Mouse (Mus musculus) lung, embryonic 14.5 days (tissue): ENCODE measurements at regions not wholly inside any gene's neighbourhood (a gene's known extent, or its start where the extent isn't known, plus 50 kb on each side); places are given as distances from the start of the nearest gene placed in this dataset.
A peak's percentile ranks its signal among the peaks of the same experiment; 100 is the strongest.

Source experiments
- ATAC-seq: fragments of 200-750 bp; cut with Nextera tagmentation; 2 replicates; pipeline ENCODE4 v1.8.0; 2017; ENCODE audit warnings: mild to moderate bottlenecking, moderate TSS enrichment, moderate library complexity; ENCODE audit not compliant: insufficient read depth
- DNase-seq: peaks from one replicate; pipeline ENCODE4 v3.0.0-alpha.2; 2015
- H3K27ac ChIP-seq: fragments of 300-500 bp; sonication (generic); 2 replicates; pipeline ENCODE4 v1.5.1; 2014; ENCODE audit warnings: low read depth, mild to moderate bottlenecking, moderate library complexity
- H3K27me3 ChIP-seq: fragments of 300-500 bp; sonication (generic); 2 replicates; pipeline ENCODE4 v1.6.1; 2014; ENCODE audit warnings: low read length, control low read depth; ENCODE audit not compliant: insufficient read depth
- H3K36me3 ChIP-seq: fragments of 300-500 bp; sonication (generic); 2 replicates; pipeline ENCODE4 v1.6.1; 2014; ENCODE audit warnings: control low read depth; ENCODE audit not compliant: insufficient read depth
- H3K4me1 ChIP-seq: fragments of 300-500 bp; sonication (generic); 2 replicates; pipeline ENCODE4 v1.6.1; 2014; ENCODE audit warnings: antibody characterized with exemption, control low read depth; ENCODE audit not compliant: insufficient read depth
- H3K4me2 ChIP-seq: fragments of 300-500 bp; sonication (generic); 2 replicates; pipeline ENCODE4 v1.6.1; 2014; ENCODE audit warnings: mild to moderate bottlenecking
- H3K4me3 ChIP-seq: fragments of 300-500 bp; sonication (generic); 2 replicates; pipeline ENCODE4 v1.5.1; 2014; ENCODE audit warnings: low read depth, low read length
- H3K9ac ChIP-seq: fragments of 300-500 bp; sonication (generic); 2 replicates; pipeline ENCODE4 v1.6.1; 2014
- H3K9me3 ChIP-seq: fragments of 300-500 bp; sonication (generic); 2 replicates; pipeline ENCODE4 v1.6.1; 2016; ENCODE audit warnings: low read depth, low read length, control low read depth
- CTCF ChIP-seq: IDR thresholded peaks from 2 replicates; pipeline ENCODE4 v1.5.1; 2016; ENCODE audit warnings: antibody characterized with exemption, low read depth
- WGBS: fragments of 180-500 bp; shearing (Covaris S2); extraction: QIAGEN DNeasy Blood & Tissue Kit; methylation state at CpG from one replicate; pipeline ENCODE4 v1.1.7; 2014; 5-methylcytosine and 5-hydroxymethylcytosine counted together

DNA sequence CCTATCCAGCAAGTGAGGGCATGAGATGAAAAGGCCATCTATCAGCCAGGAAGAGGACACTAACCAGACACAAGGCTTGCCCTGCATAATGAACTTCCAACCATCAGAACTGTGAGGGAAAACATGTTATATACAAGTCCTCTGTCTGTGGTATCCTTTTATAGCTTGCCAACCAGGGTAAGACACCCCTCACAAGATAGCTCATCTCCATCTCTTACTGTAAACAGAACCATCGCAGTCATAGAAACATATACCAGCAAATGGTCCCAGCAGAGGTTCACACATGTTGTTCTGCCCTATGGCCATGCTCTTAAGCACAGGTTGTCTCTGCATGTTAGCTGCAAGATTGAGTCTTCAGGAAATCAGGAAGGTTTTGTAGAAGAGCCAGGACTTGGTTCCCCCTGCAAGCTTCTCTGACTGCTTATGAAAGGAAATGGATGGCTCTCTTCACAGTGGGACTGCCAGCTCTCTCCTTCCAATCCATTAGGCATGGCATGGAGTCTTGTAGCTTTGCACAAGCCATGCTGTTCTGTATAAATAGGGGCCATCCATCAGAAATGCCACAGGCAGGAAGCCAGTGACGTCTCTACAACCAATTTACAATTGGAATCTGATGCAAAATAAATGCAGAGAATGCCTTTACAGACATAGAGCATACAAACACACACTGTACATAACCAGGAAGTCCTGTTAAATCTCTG, 1514.0 kb upstream of the Lrrc6 start:
- 39% methylated on average over 2 of the region's 2 CpGs for WGBS
- no peaks in the 10 kb centered on the region for H3K4me1 ChIP-seq
- no peaks in the 10 kb centered on the region for H3K27me3 ChIP-seq

DNA sequence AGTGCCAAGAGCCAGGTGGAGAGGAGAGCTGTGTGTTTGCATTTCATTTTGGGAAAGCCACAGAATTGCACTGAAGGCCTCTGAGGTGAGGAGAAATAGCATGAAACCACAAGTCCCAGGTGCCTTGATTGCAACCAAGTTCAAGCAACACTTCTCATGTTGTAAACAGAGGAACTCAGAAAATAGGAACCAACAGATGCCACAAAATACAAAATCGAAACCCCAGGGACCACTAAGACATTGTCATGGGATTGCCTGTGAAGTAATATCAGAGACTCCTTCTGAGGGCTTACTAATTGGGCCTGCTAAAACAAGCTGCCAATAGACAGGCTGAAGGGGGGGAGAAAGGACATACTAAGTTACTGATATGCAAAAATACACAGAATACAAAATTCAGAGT, 1510.5 kb upstream of the Lrrc6 start:
- H3K4me3 ChIP-seq, result no peak overlapping the region
- H3K4me2 ChIP-seq, result no peak overlapping the region
- no peak for ATAC-seq
- H3K36me3 ChIP-seq, result no peaks in the 10 kb centered on the region
- no peaks in the 10 kb centered on the region for H3K27me3 ChIP-seq
- no peak for DNase-seq
- WGBS, result 75% methylated on average over 1 of the region's 1 CpGs
- no peak for TF ChIP-seq CTCF
- H3K4me1 ChIP-seq, result no peaks in the 10 kb centered on the region
- no peak overlapping the region for H3K9ac ChIP-seq
- H3K9me3 ChIP-seq, result no peaks in the 10 kb centered on the region
- no peak overlapping the region for H3K27ac ChIP-seq

More for the DNA sequence above, 1514.0 kb upstream of the Lrrc6 start:
- H3K4me3 ChIP-seq, result no peak overlapping the region
- H3K27ac ChIP-seq, result no peak overlapping the region
- no peak for TF ChIP-seq CTCF
- ATAC-seq (no peak), DNase-seq (no peak)
- no peak overlapping the region for H3K4me2 ChIP-seq
- no peaks in the 10 kb centered on the region for H3K36me3 ChIP-seq
- no peak overlapping the region for H3K9ac ChIP-seq
- H3K9me3 ChIP-seq, result no peaks in the 10 kb centered on the region

- peak; percentile 82 for ATAC-seq
- no peaks in the 10 kb centered on the region for H3K27me3 ChIP-seq
- no peaks in the 10 kb centered on the region for H3K36me3 ChIP-seq
- no peaks in the 10 kb centered on the region for H3K4me1 ChIP-seq
- no peak overlapping the region for H3K4me2 ChIP-seq
- DNase-seq, result peak; percentile 67
- no peak for TF ChIP-seq CTCF
- H3K9me3 ChIP-seq, result no peaks in the 10 kb centered on the region
- H3K27ac ChIP-seq, result no peak overlapping the region
- no peak overlapping the region for H3K9ac ChIP-seq
- WGBS, result 61% methylated on average over 1 of the region's 1 CpGs
- H3K4me3 ChIP-seq, result no peak overlapping the region
Observed at GRCm38 (mm10) chr15:68010189-68010588, 1509.5 kb upstream of the Lrrc6 start.

- H3K9ac ChIP-seq, result no peak overlapping the region
- no peaks in the 10 kb centered on the region for H3K4me1 ChIP-seq
- ATAC-seq (no peak), DNase-seq (no peak)
- H3K4me2 ChIP-seq, result no peak overlapping the region
- H3K36me3 ChIP-seq, result no peaks in the 10 kb centered on the region
- no peaks in the 10 kb centered on the region for H3K27me3 ChIP-seq
- no peaks in the 10 kb centered on the region for H3K9me3 ChIP-seq
- no peak overlapping the region for H3K4me3 ChIP-seq
- TF ChIP-seq CTCF, result no peak
- 47% methylated on average over 5 of the region's 5 CpGs for WGBS
- H3K27ac ChIP-seq, result no peak overlapping the region
Observed at GRCm38 (mm10) chr15:68004798-68005197, 1504.1 kb upstream of the Lrrc6 start.

DNA sequence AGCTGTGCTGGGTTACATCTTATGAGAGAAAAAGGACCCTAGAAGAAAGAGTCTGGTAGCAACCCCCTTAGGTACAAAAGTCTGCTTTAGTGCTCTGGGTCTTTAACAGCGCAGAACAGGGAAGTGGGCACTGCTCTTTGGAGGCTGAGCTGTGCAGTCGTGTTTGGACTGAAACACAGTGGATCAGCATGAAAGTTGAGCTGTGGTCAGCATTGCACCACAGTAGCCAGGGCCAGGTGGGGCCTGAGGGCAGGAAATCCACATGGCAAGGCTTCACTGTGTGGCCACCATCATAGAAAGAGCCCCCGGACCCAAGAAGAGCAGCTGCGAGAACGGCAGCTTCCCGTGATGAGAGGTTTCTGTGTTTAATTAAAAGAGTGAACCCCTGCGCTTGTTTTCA, 1495.8 kb upstream of the Lrrc6 start:
- Histone ChIP-seq H3K9ac (no peak overlapping the region), H3K36me3 (no peaks in the 10 kb centered on the region), H3K4me1 (no peaks in the 10 kb centered on the region), H3K27ac (no peak overlapping the region), H3K4me3 (no peak overlapping the region), H3K27me3 (no peaks in the 10 kb centered on the region), H3K4me2 (no peak overlapping the region), H3K9me3 (no peaks in the 10 kb centered on the region)
- ATAC-seq (no peak), DNase-seq (no peak)
- 70% methylated on average over 7 of the region's 7 CpGs for WGBS
- no peak for TF ChIP-seq CTCF

GRCm38 (mm10) chr15:67989428-67990272, 1488.9 kb upstream of the Lrrc6 start:
- no peak for DNase-seq
- 67% methylated on average over 5 of the region's 5 CpGs for WGBS
- Histone ChIP-seq H3K27ac (no peak overlapping the region), H3K36me3 (no peaks in the 10 kb centered on the region), H3K9ac (no peak overlapping the region), H3K4me2 (no peak overlapping the region), H3K4me1 (no peaks in the 10 kb centered on the region), H3K27me3 (no peaks in the 10 kb centered on the region), H3K9me3 (no peaks in the 10 kb centered on the region), H3K4me3 (no peak overlapping the region)
- ATAC-seq, result no peak
- no peak for TF ChIP-seq CTCF

DNA sequence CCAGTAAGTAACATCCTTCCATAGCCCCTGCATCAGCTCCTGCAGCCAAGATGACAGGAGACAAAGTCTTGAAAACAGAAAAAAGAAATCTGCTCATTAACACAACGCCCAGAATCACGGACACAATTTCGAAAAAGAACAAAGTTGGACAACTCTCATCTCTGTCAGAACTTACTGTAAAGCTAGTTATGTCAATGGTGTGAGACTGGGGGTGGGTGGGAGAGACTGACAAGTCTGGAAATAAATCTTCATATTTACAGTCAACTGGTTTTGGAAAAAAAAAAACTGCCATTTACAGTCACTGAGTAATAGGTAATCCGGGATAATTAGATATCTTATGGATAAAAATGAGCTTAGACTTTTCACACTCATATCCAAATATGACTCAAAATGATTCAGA, 1487.2 kb upstream of the Lrrc6 start:
- Histone ChIP-seq H3K4me3 (no peak overlapping the region), H3K9ac (no peak overlapping the region), H3K36me3 (no peaks in the 10 kb centered on the region), H3K4me2 (no peak overlapping the region), H3K4me1 (no peaks in the 10 kb centered on the region), H3K27ac (no peak overlapping the region), H3K9me3 (no peaks in the 10 kb centered on the region), H3K27me3 (no peaks in the 10 kb centered on the region)
- WGBS, result 84% methylated on average over 4 of the region's 4 CpGs
- no peak for DNase-seq
- no peak for TF ChIP-seq CTCF
- ATAC-seq, result no peak
